Mouse (Mus musculus): ENCODE results near the gene Pnpla2. TPM values are rescaled to one million over a fixed set of nuclear protein-coding genes. Genes with fewer than 3 reads are reported as not detected.

Gene Pnpla2
- polyA plus RNA-seq, 1 experiment from 2014 or later = 20.3 TPM

Other genes starting within 250 kb of the Pnpla2 start
- gene Lmntd2, start 241.1 kb upstream of the Pnpla2 start, polyA plus RNA-seq (2016; fragmentation: Nextera tagmentation; extraction: Ambion mirVana) = 3.9 and 4.0 TPM in 2 replicates
- gene Rassf7, start 239.3 kb upstream of the Pnpla2 start, polyA plus RNA-seq (2016; fragmentation: Nextera tagmentation; extraction: Ambion mirVana) = 58.5 and 59.0 TPM in 2 replicates
- gene Phrf1, start 226.4 kb upstream of the Pnpla2 start, polyA plus RNA-seq (2016; fragmentation: Nextera tagmentation; extraction: Ambion mirVana) = 106 and 108 TPM in 2 replicates
- gene Irf7, start 188.7 kb upstream of the Pnpla2 start, polyA plus RNA-seq (2016; fragmentation: Nextera tagmentation; extraction: Ambion mirVana) = 1.0 and 1.2 TPM in 2 replicates
- gene Cdhr5, start 178.4 kb upstream of the Pnpla2 start, polyA plus RNA-seq (2016; fragmentation: Nextera tagmentation; extraction: Ambion mirVana) = 0.32 TPM in 1 of 2 replicates, not detected in the other
- gene Sct, start 176.1 kb upstream of the Pnpla2 start, polyA plus RNA-seq (2016; fragmentation: Nextera tagmentation; extraction: Ambion mirVana) = 8.2 and 12.3 TPM in 2 replicates
- gene Drd4, start 163.2 kb upstream of the Pnpla2 start, polyA plus RNA-seq (2016; fragmentation: Nextera tagmentation; extraction: Ambion mirVana) = 0.34 and 0.35 TPM in 2 replicates
- 56.8 and 71.6 TPM in 2 replicates for gene Deaf1, start 127.5 kb upstream of the Pnpla2 start, polyA plus RNA-seq (2016; fragmentation: Nextera tagmentation; extraction: Ambion mirVana)
- 53.7 and 57.8 TPM in 2 replicates for gene Tmem80, start 127.5 kb upstream of the Pnpla2 start, polyA plus RNA-seq (2016; fragmentation: Nextera tagmentation; extraction: Ambion mirVana)
- 6.7 and 6.8 TPM in 2 replicates for gene Eps8l2, start 116.3 kb upstream of the Pnpla2 start, polyA plus RNA-seq (2016; fragmentation: Nextera tagmentation; extraction: Ambion mirVana)
- 336 and 378 TPM in 2 replicates for gene Taldo1, start 63.0 kb upstream of the Pnpla2 start, polyA plus RNA-seq (2016; fragmentation: Nextera tagmentation; extraction: Ambion mirVana)
- 45.2 and 49.4 TPM in 2 replicates for gene Gatd1, start 41.1 kb upstream of the Pnpla2 start, polyA plus RNA-seq (2016; fragmentation: Nextera tagmentation; extraction: Ambion mirVana)
- gene Cend1, start 25.7 kb upstream of the Pnpla2 start, polyA plus RNA-seq (2016; fragmentation: Nextera tagmentation; extraction: Ambion mirVana) = 11.5 and 21.9 TPM in 2 replicates
- 45.9 and 55.6 TPM in 2 replicates for gene Slc25a22, start 17.3 kb upstream of the Pnpla2 start, polyA plus RNA-seq (2016; fragmentation: Nextera tagmentation; extraction: Ambion mirVana)
- gene Pidd1, start 11.2 kb upstream of the Pnpla2 start, polyA plus RNA-seq (2016; fragmentation: Nextera tagmentation; extraction: Ambion mirVana) = 21.0 and 23.2 TPM in 2 replicates
- gene Rplp2, start 7.8 kb upstream of the Pnpla2 start, polyA plus RNA-seq (2016; fragmentation: Nextera tagmentation; extraction: Ambion mirVana) = 1,010 and 1,127 TPM in 2 replicates
- 8.1 and 9.1 TPM in 2 replicates for gene Cracr2b, start 5.9 kb downstream of the Pnpla2 start, polyA plus RNA-seq (2016; fragmentation: Nextera tagmentation; extraction: Ambion mirVana)
- 26.0 and 29.7 TPM in 2 replicates for gene Cd151, start 12.2 kb downstream of the Pnpla2 start, polyA plus RNA-seq (2016; fragmentation: Nextera tagmentation; extraction: Ambion mirVana)
- gene Polr2l, start 19.9 kb downstream of the Pnpla2 start, polyA plus RNA-seq (2016; fragmentation: Nextera tagmentation; extraction: Ambion mirVana) = 89.5 and 90.0 TPM in 2 replicates
- gene Tspan4, start 20.0 kb downstream of the Pnpla2 start, polyA plus RNA-seq (2016; fragmentation: Nextera tagmentation; extraction: Ambion mirVana) = 36.3 and 38.6 TPM in 2 replicates
- gene Chid1, start 84.7 kb downstream of the Pnpla2 start, polyA plus RNA-seq (2016; fragmentation: Nextera tagmentation; extraction: Ambion mirVana) = 24.9 and 30.2 TPM in 2 replicates
- 105 and 108 TPM in 2 replicates for gene Ap2a2, start 107.0 kb downstream of the Pnpla2 start, polyA plus RNA-seq (2016; fragmentation: Nextera tagmentation; extraction: Ambion mirVana)
- gene Muc6, start 200.1 kb downstream of the Pnpla2 start, polyA plus RNA-seq (2016; fragmentation: Nextera tagmentation; extraction: Ambion mirVana) = 0.12 and 0.26 TPM in 2 replicates
- 0.41 and 0.47 TPM in 2 replicates for gene Muc2, start 235.1 kb downstream of the Pnpla2 start, polyA plus RNA-seq (2016; fragmentation: Nextera tagmentation; extraction: Ambion mirVana)